Mouse (Mus musculus): ENCODE results near the gene Olfr251. TPM values are rescaled to one million over a fixed set of nuclear protein-coding genes. Genes with fewer than 3 reads are reported as not detected.

The Olfr251 gene
- not detected in 2 replicates for polyA plus RNA-seq (2015; fragmentation: Nextera tagmentation; extraction: Ambion mirVana)

GRCm38 (mm10) chr9:38376786-38377185 lies at the start of gene Olfr251:
Olfr251 (plus strand) TSS chr9:38377086.

GRCm38 (mm10) chr9:38328760-38329159 lies 48.1 kb upstream of the Olfr251 start, which contains the start of gene Olfr25:
Olfr25 (plus strand) TSS chr9:38329060.

GRCm38 (mm10) chr9:38348111-38348510 lies 28.8 kb upstream of the Olfr251 start, which contains the start of gene Olfr898:
Olfr898 (plus strand) TSS chr9:38348411.

GRCm38 (mm10) chr9:38366596-38366995 lies 10.3 kb upstream of the Olfr251 start, which contains the start of gene Olfr250:
Olfr250 (plus strand) TSS chr9:38366896.

GRCm38 (mm10) chr9:38401398-38401797 lies 24.5 kb downstream of the Olfr251 start, which contains the start of gene Olfr147:
Olfr147 (plus strand) TSS chr9:38401698.

GRCm38 (mm10) chr9:38429155-38429554 lies 52.3 kb downstream of the Olfr251 start, which contains the start of gene Olfr901:
Olfr901 (plus strand) TSS chr9:38429455.

Other genes starting within 250 kb of the Olfr251 start
- 0.04 TPM in 1 of 2 replicates, not detected in the other for gene Olfr890, start 234.6 kb upstream of the Olfr251 start, polyA plus RNA-seq (2015; fragmentation: Nextera tagmentation; extraction: Ambion mirVana)
- gene Olfr891, start 196.3 kb upstream of the Olfr251 start, polyA plus RNA-seq (2015; fragmentation: Nextera tagmentation; extraction: Ambion mirVana) = not detected in 2 replicates
- gene Olfr893, start 168.7 kb upstream of the Olfr251 start, polyA plus RNA-seq (2015; fragmentation: Nextera tagmentation; extraction: Ambion mirVana) = 0.13 and 0.17 TPM in 2 replicates
- gene Olfr894, start 159.0 kb upstream of the Olfr251 start, polyA plus RNA-seq (2015; fragmentation: Nextera tagmentation; extraction: Ambion mirVana) = not detected in 2 replicates
- not detected in 2 replicates for gene Olfr143, start 124.3 kb upstream of the Olfr251 start, polyA plus RNA-seq (2015; fragmentation: Nextera tagmentation; extraction: Ambion mirVana)
- gene Olfr895, start 109.2 kb upstream of the Olfr251 start, polyA plus RNA-seq (2015; fragmentation: Nextera tagmentation; extraction: Ambion mirVana) = not detected in 2 replicates
- gene Olfr896-ps1, start 86.0 kb upstream of the Olfr251 start, polyA plus RNA-seq (2015; fragmentation: Nextera tagmentation; extraction: Ambion mirVana) = not detected in 2 replicates
- gene Olfr25, start 48.0 kb upstream of the Olfr251 start, polyA plus RNA-seq (2015; fragmentation: Nextera tagmentation; extraction: Ambion mirVana) = not detected in 2 replicates
- gene Olfr898, start 28.7 kb upstream of the Olfr251 start, polyA plus RNA-seq (2015; fragmentation: Nextera tagmentation; extraction: Ambion mirVana) = not detected in 2 replicates
- gene Olfr250, start 10.2 kb upstream of the Olfr251 start, polyA plus RNA-seq (2015; fragmentation: Nextera tagmentation; extraction: Ambion mirVana) = not detected in 2 replicates
- not detected in 2 replicates for gene Olfr147, start 24.6 kb downstream of the Olfr251 start, polyA plus RNA-seq (2015; fragmentation: Nextera tagmentation; extraction: Ambion mirVana)
- not detected in 2 replicates for gene Olfr901, start 52.4 kb downstream of the Olfr251 start, polyA plus RNA-seq (2015; fragmentation: Nextera tagmentation; extraction: Ambion mirVana)
- not detected in 2 replicates for gene Olfr902, start 70.6 kb downstream of the Olfr251 start, polyA plus RNA-seq (2015; fragmentation: Nextera tagmentation; extraction: Ambion mirVana)
- not detected in 2 replicates for gene Olfr904, start 86.1 kb downstream of the Olfr251 start, polyA plus RNA-seq (2015; fragmentation: Nextera tagmentation; extraction: Ambion mirVana)
- not detected in 2 replicates for gene Olfr905, start 94.0 kb downstream of the Olfr251 start, polyA plus RNA-seq (2015; fragmentation: Nextera tagmentation; extraction: Ambion mirVana)
- not detected in 2 replicates for gene Olfr906, start 110.0 kb downstream of the Olfr251 start, polyA plus RNA-seq (2015; fragmentation: Nextera tagmentation; extraction: Ambion mirVana)
- not detected in 2 replicates for gene Olfr907, start 118.7 kb downstream of the Olfr251 start, polyA plus RNA-seq (2015; fragmentation: Nextera tagmentation; extraction: Ambion mirVana)
- not detected in 2 replicates for gene Olfr911-ps1, start 144.5 kb downstream of the Olfr251 start, polyA plus RNA-seq (2015; fragmentation: Nextera tagmentation; extraction: Ambion mirVana)
- gene Olfr910, start 160.8 kb downstream of the Olfr251 start, polyA plus RNA-seq (2015; fragmentation: Nextera tagmentation; extraction: Ambion mirVana) = not detected in 2 replicates
- gene Olfr912, start 203.1 kb downstream of the Olfr251 start, polyA plus RNA-seq (2015; fragmentation: Nextera tagmentation; extraction: Ambion mirVana) = not detected in 2 replicates
- gene Olfr913, start 215.7 kb downstream of the Olfr251 start, polyA plus RNA-seq (2015; fragmentation: Nextera tagmentation; extraction: Ambion mirVana) = not detected in 2 replicates
- gene Olfr914, start 228.0 kb downstream of the Olfr251 start, polyA plus RNA-seq (2015; fragmentation: Nextera tagmentation; extraction: Ambion mirVana) = not detected in 2 replicates